Mouse (Mus musculus): ENCODE results near the gene Fam71b.

Gene Fam71b

GRCm38 (mm10) chr11:46396167-46396859 is at the start of gene Fam71b:
TSS of gene Fam71b (plus strand) at chr11:46396559.
- DNase-seq (ENCODE audit: low read depth in 1 of 2, low spot score in 2 of 2) = no peak

- DNase-seq (ENCODE audit: low read depth in 1 of 2, low spot score in 2 of 2) = no peak
Measured at GRCm38 (mm10) chr11:46347756-46348155, 48.6 kb upstream of the Fam71b start.

- DNase-seq (ENCODE audit: low read depth in 1 of 2, low spot score in 2 of 2) = no peak
Measured at GRCm38 (mm10) chr11:46348416-46348815, 47.9 kb upstream of the Fam71b start.

DNA sequence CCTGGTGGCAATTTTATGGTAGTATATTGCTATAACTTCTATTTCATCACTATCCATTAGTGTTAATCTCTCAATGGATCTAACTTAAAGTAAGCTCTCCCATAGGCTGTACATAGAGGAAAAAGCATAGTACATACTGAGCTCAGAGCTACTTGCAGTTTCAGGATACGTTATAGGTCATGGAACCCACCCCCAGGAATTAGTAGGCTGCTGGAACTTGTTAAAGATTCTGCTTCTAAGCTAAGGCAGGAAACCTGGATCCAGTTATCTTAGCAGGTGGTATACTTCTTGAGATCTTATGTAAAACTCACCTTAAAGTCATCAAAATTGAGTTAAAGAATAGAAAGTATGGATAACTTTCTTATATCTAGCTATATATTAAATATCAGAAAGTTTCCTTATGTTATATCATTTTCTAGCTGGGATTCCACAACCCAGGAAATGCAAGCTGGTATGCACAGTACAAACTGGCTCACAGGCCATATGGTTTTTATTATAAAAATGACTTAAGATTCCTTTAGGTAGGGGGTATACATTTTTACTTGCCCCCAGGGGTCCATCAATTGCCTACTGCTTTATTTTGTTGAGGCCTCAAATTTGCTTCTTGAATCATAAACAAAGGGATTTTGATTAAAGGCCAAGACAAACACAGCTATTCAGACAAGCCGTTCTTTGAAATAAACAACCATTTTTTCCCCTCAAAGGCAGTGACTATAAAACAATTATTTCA is 46.5 kb upstream of the Fam71b start:
- DNase-seq (ENCODE audit: low read depth in 1 of 2, low spot score in 2 of 2) = no peak

- no peak for DNase-seq (ENCODE audit: low read depth in 1 of 2, low spot score in 2 of 2)
Measured at GRCm38 (mm10) chr11:46358369-46358768, 38.0 kb upstream of the Fam71b start.

DNA sequence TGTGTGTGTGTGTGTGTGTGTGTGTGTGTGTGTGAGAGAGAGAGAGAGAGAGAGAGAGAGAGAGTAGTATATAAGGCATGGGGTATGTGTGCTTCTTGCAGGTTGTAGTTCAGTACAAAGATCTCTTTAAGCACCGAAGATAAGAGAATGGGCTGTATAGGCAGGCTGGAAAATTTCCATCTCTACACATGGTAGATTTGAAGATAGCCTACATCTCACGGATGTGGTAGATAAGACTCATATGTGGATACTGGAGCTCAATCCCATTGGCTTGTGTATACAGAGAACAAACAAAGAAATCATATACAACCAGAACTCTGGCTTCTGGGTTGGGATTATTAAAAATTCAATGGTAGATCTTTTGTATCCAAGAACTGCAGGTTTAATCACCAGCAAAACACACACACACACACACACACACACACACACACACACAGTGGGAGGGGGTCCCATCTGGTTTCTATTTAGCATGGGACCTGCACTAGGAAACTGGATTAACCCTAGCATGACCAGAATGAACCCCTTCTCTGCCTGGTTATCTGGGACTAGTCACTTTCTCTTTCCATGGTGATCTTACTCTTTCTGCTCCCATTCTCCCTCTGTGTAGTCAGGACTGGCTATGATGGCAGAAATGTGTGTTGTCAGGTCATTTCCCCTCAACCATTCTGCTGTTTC is 35.2 kb upstream of the Fam71b start:
- no peak for DNase-seq (ENCODE audit: low read depth in 1 of 2, low spot score in 2 of 2)

- DNase-seq (ENCODE audit: low read depth in 1 of 2, low spot score in 2 of 2) = no peak
Measured at GRCm38 (mm10) chr11:46362061-46363022, 34.0 kb upstream of the Fam71b start.

DNA sequence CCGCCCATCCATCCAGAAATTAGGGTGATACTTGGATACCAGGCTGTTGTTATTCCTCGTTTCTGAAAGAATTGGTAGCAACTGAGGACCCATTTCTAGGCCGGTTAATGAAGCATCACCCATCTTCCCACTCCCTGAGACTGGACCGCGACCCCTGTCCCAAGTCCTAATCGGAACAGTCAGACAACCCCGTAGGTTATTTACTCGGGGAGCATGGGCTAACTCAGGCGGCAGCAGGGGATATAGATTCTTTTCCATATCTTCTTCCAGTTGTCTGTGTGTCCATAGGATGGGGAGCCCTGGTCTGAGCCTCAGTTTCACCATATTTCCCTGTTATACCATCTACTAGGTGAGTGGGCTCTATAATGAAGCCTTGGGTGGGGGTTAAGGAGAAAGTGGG is 32.5 kb upstream of the Fam71b start:
- DNase-seq (ENCODE audit: low read depth in 1 of 2, low spot score in 2 of 2) = no peak

GRCm38 (mm10) chr11:46365744-46366143 is 30.6 kb upstream of the Fam71b start:
- no peak for DNase-seq (ENCODE audit: low read depth in 1 of 2, low spot score in 2 of 2)

- DNase-seq (ENCODE audit: low read depth in 1 of 2, low spot score in 2 of 2) = no peak
Measured at GRCm38 (mm10) chr11:46366357-46366756, 30.0 kb upstream of the Fam71b start.

DNA sequence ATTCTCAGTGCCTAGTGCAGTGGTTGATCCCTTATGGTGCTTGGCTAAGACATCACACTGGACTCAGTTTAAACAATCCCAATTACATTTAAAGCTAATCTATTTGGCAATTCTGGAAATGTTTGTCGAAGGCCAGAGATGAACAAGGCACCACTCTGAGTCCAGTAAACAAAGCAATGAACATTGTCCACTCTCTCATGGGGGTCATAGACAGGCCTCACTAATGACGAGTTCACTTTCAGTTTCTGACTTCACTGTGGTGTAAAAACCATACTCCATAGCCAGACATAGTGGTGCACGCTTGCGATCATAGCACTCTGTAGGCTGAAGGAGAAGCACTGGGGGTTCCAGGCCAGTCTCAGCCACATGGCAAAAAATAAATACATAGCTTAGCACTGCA is 25.9 kb upstream of the Fam71b start:
- no peak for DNase-seq (ENCODE audit: low read depth in 1 of 2, low spot score in 2 of 2)

DNA sequence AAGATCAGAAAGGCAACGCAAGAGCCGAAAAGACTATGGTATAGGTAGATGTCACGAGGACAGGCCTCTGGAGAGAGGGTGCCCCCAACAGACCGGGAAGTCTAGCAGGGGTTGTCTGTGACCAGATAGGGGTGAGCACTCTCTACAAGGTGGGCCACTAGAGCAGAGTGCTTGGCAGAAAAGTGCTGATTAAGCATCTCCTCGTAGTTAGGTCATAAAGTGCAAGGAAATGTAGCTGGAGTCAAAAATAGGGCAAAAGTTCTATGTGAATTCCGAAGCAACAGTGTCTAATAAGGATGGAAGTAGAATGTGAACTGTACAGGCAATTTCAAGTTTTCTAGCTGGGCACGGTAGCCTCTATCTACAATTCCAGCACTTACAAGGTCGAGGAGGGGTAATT is 25.1 kb upstream of the Fam71b start:
- no peak for DNase-seq (ENCODE audit: low read depth in 1 of 2, low spot score in 2 of 2)

DNA sequence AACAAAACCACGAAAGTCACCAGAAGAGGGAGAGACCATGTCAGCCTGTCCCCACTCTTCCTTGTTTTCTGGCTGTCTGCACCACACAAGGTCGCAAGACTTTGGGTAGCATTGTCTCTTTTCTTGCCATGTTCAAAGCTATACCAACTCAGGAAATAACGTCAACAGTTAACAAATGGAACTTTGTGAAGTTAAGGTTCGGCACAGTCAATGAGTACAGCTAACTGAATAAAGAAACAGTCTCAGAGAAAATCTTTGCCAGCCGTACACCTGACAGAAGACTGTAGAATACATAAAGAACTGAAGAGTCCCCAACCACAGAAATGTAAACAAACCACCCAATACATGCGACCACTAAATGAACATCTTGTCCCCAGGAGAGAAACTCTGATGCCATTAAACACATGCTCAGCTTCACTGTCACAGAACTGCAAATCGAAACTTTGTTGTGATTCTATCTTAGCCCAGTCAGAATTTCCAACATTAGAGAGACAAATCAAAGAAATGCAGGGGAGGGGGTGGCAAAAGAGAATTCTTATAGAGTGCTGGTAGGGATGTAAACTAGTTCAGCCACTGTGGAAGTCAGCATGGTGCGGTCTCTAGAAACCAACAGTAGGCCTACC is 23.9 kb upstream of the Fam71b start:
- no peak for DNase-seq (ENCODE audit: low read depth in 1 of 2, low spot score in 2 of 2)

DNA sequence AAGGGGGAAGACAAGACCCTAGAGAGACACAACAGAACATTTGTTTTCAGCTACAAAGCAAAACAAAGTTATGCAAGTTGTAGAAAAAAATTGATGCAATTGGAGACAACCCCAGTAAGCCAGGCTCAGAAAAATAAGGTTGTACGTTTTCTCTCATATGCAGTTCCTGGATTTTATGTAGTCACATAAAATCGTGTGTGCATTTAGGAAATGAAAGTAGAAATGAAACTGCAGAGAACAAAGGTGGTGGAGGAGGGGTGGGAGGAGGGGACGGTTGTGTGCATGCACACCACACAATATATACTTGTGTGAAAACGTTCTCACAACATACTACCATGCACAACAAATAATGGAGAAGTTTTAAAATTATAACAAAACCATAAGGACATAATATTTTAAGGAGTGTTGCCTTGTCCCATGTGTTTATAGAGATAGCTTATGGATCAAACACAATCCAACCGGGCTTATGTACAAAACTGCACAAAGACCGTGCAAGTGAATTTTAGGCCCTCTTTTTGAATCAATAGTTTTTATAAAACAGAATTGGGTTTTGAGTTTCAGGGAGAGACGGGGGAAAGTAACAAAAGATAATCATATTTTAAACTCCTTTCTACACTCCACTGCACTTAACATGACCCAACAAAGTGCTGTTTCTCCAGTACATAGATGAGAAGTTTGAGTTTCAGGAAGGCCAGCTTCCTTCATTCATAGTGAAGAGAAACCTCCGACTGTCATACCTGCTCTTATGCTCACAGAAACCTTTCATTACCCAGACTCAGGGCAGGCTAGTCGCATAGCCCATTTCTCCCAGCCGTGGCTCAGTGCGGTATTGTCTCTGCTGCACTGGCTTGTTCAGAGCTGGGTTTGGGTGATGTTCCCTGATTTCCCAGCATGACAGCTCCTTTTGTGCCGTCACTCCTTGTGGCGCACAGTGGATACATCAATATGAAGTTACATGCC is 23.0 kb upstream of the Fam71b start:
- no peak for DNase-seq (ENCODE audit: low read depth in 1 of 2, low spot score in 2 of 2)

GRCm38 (mm10) chr11:46375015-46375414 is 21.3 kb upstream of the Fam71b start:
- DNase-seq (ENCODE audit: low read depth in 1 of 2, low spot score in 2 of 2) = no peak

- DNase-seq (ENCODE audit: low read depth in 1 of 2, low spot score in 2 of 2) = no peak
Measured at GRCm38 (mm10) chr11:46377316-46377715, 19.0 kb upstream of the Fam71b start.

DNA sequence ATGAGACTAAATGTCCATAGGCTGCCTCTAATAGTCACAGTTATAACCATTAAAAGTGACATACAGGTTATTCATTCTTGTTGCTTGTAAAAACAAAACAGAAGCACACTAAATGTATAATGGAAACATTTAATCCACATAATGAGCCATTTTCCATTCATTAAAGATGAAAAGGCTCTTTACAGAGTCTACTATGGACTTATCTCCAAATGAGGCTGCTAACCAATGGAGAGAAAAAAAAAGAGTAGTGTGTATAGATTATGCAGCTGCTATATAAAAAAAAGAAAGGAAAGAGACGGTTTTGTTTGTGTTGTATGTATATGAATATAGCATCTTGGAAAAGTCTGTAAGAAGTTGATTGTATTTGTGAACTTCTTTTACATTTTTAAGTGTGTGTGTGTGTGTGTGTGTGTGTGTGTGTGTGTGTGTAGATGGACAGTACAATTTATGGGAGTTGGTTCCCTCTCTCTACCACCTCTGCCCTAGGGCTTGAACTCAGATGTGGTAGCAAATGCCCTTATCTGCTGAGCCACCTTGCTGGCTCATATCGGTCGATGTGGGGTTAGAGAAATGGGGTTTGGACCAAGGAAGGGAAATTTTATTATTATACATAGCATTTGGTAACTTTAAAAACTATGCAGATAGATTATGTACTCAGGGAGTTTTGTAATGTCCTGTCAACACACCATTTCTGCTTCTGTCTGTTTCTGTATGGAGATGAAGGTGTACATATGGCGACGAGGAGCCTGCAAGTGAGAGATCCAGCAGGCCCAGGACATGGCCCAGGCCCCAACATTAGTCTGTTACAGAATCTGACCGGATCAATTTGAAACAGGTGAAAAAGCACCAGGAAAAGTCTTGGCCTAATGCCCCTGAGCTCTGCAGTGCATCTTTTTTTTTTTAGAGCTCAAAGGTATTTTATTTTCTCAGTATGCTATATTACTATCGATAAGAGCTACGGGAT is 18.3 kb upstream of the Fam71b start:
- DNase-seq (ENCODE audit: low read depth in 1 of 2, low spot score in 2 of 2) = no peak

DNA sequence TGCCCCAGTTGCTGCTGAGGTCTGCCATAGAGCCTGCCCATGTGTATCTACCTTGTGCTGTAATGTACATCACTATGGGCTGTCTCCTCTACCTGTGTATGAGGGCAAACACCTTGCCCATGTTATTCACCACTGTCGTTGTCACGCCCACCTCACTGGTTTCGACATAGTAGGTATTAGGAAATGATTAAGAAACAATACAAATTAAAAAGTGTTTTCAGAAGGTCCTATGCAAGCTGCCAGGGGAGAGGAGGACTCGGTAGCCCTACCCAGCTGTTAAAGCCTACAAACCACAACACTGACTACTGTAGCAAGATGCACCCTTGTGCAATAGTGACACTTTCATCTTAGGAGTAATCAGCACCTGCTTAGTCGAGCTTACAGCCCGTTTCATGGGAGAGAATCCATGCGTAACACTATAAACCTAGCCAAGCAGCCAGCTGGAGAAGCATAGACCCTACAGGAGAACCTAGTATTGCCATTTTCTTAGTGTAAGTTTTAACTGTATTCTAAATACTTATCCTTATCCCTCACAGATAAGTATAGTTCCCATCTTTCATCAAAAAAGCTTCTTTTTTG is 16.2 kb upstream of the Fam71b start:
- DNase-seq (ENCODE audit: low read depth in 1 of 2, low spot score in 2 of 2) = no peak
